Mouse (Mus musculus) cortical plate, adult 2 months (tissue): ENCODE measurements around the gene Grb7.

ENCODE experiments used
- CTCF ChIP-seq: fragments of 200-500 bp; IDR thresholded peaks from 2 replicates; pipeline ENCODE4 v1.5.1; 2011; ENCODE audit warnings: mild to moderate bottlenecking, control low read depth, low read length; ENCODE audit not compliant: insufficient read depth; ENCODE audit errors: extremely low read depth
- POLR2A ChIP-seq: fragments of 200-500 bp; IDR thresholded peaks from 2 replicates; pipeline ENCODE4 v1.6.1; 2011; ENCODE audit warnings: mild to moderate bottlenecking, low read length, control low read depth; ENCODE audit not compliant: insufficient read depth; ENCODE audit errors: extremely low read depth

GRCm38 (mm10) chr11:98431743-98432502 lies 14.3 kb upstream of the Grb7 start:
- TF ChIP-seq CTCF (no peak), POLR2A (no peak)
